Mouse (Mus musculus): ENCODE measurements around the gene Trpc4ap. TPM values are rescaled to one million over a fixed set of nuclear protein-coding genes. Genes with fewer than 3 reads are reported as not detected.
A peak's percentile ranks its signal among the peaks of the same experiment; 100 is the strongest.

Trpc4ap gene
- total and polyA plus RNA-seq, 2 experiments from 2014 or later = 127 to 169 TPM

DNA sequence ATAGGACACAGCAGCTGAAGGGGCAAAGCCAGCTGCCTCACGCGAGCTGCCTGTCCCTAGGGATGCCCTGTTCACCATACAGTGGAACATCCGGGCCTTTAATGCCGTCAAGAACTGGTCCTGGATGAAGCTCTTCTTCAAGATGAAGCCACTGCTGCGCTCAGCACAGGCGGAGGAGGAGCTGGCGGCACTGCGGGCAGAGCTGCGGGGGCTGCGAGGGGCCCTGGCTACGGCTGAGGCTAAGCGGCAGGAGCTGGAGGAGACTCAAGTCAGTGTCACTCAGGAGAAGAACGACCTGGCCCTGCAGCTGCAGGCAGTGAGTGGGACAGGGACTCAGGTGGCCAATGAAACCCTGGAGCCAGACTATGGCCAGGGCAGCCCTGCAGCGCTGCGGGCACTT lies 65.9 kb downstream of the Trpc4ap start:
- H3K36me3 ChIP-seq (ENCODE audit: insufficient read depth, low read length) = no peaks in the 10 kb centered on the region
- no peak overlapping the region for H3K9ac ChIP-seq (replicated peaks; ENCODE audit: low read length)
- ATAC-seq (no peak), DNase-seq (ENCODE audit: low spot score) (no peak)
- no peaks in the 10 kb centered on the region for H3K9me3 ChIP-seq (ENCODE audit: low read length)
- H3K4me2 ChIP-seq (ENCODE audit: low read depth, low read length) = no peak overlapping the region
- no peaks in the 10 kb centered on the region for H3K27me3 ChIP-seq (ENCODE audit: insufficient read depth, low read length)
- 42% methylated on average over 15 of the region's 15 CpGs for WGBS
- no peak for TF ChIP-seq CTCF (IDR thresholded peaks at IDR 0.05; ENCODE audit: low read depth)
- no peak overlapping the region for H3K27ac ChIP-seq
- H3K4me1 ChIP-seq (ENCODE audit: insufficient read depth, low read length) = no peaks in the 10 kb centered on the region
- no peak overlapping the region for H3K4me3 ChIP-seq (ENCODE audit: low read length)

DNA sequence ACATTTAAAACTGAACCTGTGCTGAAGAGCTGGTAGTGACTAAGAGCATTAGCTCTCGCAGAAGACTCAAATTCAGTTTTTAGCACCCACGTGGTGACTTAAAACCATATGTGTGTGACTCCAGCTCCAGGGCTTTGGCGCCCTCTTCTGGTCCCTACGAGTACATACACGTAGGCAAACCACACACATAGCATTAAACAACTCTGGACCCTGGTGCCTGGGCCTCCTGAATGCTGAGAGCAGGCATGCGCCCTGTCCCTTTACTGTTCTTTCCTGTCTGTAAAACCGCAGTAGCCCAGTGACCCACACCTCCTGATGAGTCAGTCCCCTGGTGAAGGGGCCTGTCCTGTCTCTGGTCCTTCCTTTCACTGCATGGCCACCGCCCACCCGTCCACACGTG lies 67.5 kb downstream of the Trpc4ap start:
- H3K4me3 ChIP-seq (ENCODE audit: low read length) = no peak overlapping the region
- no peak overlapping the region for H3K9ac ChIP-seq (replicated peaks; ENCODE audit: low read length)
- no peak overlapping the region for H3K27ac ChIP-seq
- H3K36me3 ChIP-seq (ENCODE audit: insufficient read depth, low read length) = no peaks in the 10 kb centered on the region
- H3K27me3 ChIP-seq (ENCODE audit: insufficient read depth, low read length) = no peaks in the 10 kb centered on the region
- WGBS = 36% methylated on average over 10 of the region's 10 CpGs
- H3K4me1 ChIP-seq (ENCODE audit: insufficient read depth, low read length) = no peaks in the 10 kb centered on the region
- no peak for ATAC-seq
- no peaks in the 10 kb centered on the region for H3K9me3 ChIP-seq (ENCODE audit: low read length)
- peak; percentile 87 for TF ChIP-seq CTCF (IDR thresholded peaks at IDR 0.05; ENCODE audit: low read depth)
- peak; percentile 82 for DNase-seq (ENCODE audit: low spot score)
- no peak overlapping the region for H3K4me2 ChIP-seq (ENCODE audit: low read depth, low read length)

DNA sequence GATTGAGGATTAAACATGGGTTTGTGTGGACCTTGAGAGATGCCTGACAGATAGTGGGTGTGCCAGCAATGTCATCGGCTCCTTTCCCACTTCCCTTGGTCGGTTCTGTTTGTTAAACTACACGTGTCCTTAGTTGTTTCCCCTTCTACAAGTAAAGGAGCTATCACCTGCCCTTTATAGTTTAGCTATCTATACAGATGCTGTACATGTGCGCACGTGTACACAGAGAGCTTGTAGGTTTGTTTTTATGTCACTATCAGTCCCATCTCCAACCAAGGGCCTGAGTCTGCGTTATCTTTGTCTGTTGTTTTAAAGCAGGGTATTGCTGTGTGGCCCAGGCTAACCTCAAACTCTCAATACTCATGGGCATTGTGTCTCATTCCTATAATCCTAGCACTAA lies 68.2 kb downstream of the Trpc4ap start:
- no peak overlapping the region for H3K4me3 ChIP-seq (ENCODE audit: low read length)
- H3K36me3 ChIP-seq (ENCODE audit: insufficient read depth, low read length) = no peaks in the 10 kb centered on the region
- TF ChIP-seq CTCF (IDR thresholded peaks at IDR 0.05; ENCODE audit: low read depth) = no peak
- DNase-seq (ENCODE audit: low spot score) (no peak), ATAC-seq (no peak)
- H3K4me2 ChIP-seq (ENCODE audit: low read depth, low read length) = no peak overlapping the region
- H3K9me3 ChIP-seq (ENCODE audit: low read length) = no peaks in the 10 kb centered on the region
- H3K27ac ChIP-seq = no peak overlapping the region
- H3K9ac ChIP-seq (replicated peaks; ENCODE audit: low read length) = no peak overlapping the region
- no peaks in the 10 kb centered on the region for H3K4me1 ChIP-seq (ENCODE audit: insufficient read depth, low read length)
- WGBS = 89% methylated on average over 6 of the region's 6 CpGs
- H3K27me3 ChIP-seq (ENCODE audit: insufficient read depth, low read length) = no peaks in the 10 kb centered on the region

DNA sequence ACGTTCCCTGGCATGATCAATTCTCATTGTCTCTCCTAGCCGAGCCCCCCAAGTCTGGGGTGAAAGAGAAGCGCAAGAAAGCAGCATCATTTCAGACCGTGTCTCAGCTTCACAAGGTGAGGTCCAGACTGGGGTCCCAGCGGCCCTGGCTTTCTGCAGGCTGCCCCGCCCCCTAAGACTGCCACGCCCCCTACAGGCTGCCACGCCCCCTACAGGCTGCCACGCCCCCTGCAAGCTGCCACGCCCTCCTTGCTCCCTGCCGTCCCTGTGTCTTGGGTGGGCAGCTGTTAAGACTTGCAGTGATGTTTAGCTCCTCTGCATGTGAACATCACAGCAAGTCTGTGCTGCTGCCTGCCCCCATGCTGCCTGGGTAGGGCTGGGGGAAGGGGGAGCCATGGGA lies 69.6 kb downstream of the Trpc4ap start:
- Histone ChIP-seq H3K36me3 (ENCODE audit: insufficient read depth, low read length) (no peaks in the 10 kb centered on the region), H3K27ac (no peak overlapping the region), H3K4me1 (ENCODE audit: insufficient read depth, low read length) (no peaks in the 10 kb centered on the region), H3K9me3 (ENCODE audit: low read length) (no peaks in the 10 kb centered on the region), H3K27me3 (ENCODE audit: insufficient read depth, low read length) (no peaks in the 10 kb centered on the region), H3K4me3 (ENCODE audit: low read length) (no peak overlapping the region), H3K9ac (replicated peaks; ENCODE audit: low read length) (no peak overlapping the region), H3K4me2 (ENCODE audit: low read depth, low read length) (no peak overlapping the region)
- 30% methylated on average over 11 of the region's 11 CpGs for WGBS
- ATAC-seq (no peak), DNase-seq (ENCODE audit: low spot score) (no peak)
- TF ChIP-seq CTCF (IDR thresholded peaks at IDR 0.05; ENCODE audit: low read depth) = no peak

DNA sequence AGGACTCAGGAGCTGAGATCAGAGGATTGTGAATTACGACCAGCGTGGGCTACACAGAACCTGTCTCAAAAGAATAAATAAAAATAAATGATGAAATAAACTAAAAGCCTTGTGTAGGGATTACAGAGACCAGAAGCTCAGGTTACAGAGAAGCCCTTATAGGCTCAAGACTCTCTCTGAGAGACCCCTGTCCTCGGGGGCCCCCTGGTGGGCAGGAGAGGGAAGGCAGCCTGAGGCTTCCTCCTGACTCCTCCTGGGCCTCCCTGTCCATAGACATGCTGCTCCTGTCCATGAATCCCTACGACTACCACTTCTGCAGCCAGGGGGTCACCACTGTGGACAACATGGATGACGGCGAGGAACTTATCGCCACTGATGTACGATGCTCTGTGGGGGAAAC lies 72.4 kb downstream of the Trpc4ap start:
- no peaks in the 10 kb centered on the region for H3K9me3 ChIP-seq (ENCODE audit: low read length)
- H3K27me3 ChIP-seq (ENCODE audit: insufficient read depth, low read length) = no peaks in the 10 kb centered on the region
- TF ChIP-seq CTCF (IDR thresholded peaks at IDR 0.05; ENCODE audit: low read depth) = peak; percentile 88
- 0 out of 2 replicates have a peak, but pooled peaks have one; percentile 53 for ATAC-seq
- no peak overlapping the region for H3K4me3 ChIP-seq (ENCODE audit: low read length)
- DNase-seq (ENCODE audit: low spot score) = peak; percentile 75
- H3K4me2 ChIP-seq (ENCODE audit: low read depth, low read length) = no peak overlapping the region
- H3K27ac ChIP-seq = no peak overlapping the region
- no peaks in the 10 kb centered on the region for H3K4me1 ChIP-seq (ENCODE audit: insufficient read depth, low read length)
- no peak overlapping the region for H3K9ac ChIP-seq (replicated peaks; ENCODE audit: low read length)
- H3K36me3 ChIP-seq (ENCODE audit: insufficient read depth, low read length) = no peaks in the 10 kb centered on the region
- WGBS = 27% methylated on average over 8 of the region's 8 CpGs

DNA sequence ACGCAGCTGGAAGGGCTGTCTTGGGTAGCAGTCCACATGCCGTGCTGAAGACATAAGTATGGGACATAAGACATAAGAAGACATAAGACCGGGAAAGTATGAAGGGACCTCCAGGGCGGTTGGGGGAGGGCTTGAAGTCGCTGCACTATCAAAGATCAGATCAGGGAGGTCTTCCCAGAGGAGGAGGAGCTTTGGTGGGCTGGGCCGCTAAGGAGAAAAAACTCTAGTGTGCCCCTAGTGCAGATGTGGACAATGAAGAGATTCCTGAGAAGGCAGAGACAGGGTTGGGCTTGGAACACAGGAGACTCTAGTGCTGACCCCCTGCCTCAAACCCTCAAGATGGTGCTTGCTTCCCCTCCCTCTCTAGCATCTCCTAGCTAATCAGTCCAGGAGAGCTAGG lies 75.2 kb downstream of the Trpc4ap start:
- Histone ChIP-seq H3K4me1 (ENCODE audit: insufficient read depth, low read length) (peaks cover 8% of the 10 kb centered on the region), H3K9ac (replicated peaks; ENCODE audit: low read length) (no peak overlapping the region), H3K27me3 (ENCODE audit: insufficient read depth, low read length) (no peaks in the 10 kb centered on the region), H3K4me2 (ENCODE audit: low read depth, low read length) (no peak overlapping the region), H3K4me3 (ENCODE audit: low read length) (no peak overlapping the region), H3K27ac (no peak overlapping the region), H3K9me3 (ENCODE audit: low read length) (no peaks in the 10 kb centered on the region), H3K36me3 (ENCODE audit: insufficient read depth, low read length) (no peaks in the 10 kb centered on the region)
- TF ChIP-seq CTCF (IDR thresholded peaks at IDR 0.05; ENCODE audit: low read depth) = no peak
- no peak for DNase-seq (ENCODE audit: low spot score)
- 61% methylated on average over 6 of the region's 6 CpGs for WGBS
- no peak for ATAC-seq

DNA sequence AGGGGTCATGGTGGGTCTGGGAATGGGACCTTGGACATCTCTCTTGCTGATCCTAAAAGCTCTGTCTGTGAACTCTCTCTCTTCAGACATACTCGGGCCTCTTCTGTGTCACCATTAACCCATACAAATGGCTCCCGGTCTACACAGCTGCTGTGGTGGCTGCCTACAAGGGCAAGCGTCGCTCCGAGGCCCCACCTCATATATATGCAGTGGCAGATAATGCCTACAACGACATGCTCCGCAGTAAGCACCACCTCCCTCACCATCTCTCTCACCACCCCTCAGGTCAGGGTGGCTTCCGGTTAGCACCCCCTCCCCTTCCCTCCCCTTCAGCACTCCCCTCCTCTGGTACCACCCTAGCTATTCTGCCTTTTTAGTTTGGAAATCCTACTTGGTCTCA lies 78.2 kb downstream of the Trpc4ap start:
- Histone ChIP-seq H3K4me3 (ENCODE audit: low read length) (no peak overlapping the region), H3K4me1 (ENCODE audit: insufficient read depth, low read length) (peaks cover 8% of the 10 kb centered on the region), H3K9me3 (ENCODE audit: low read length) (no peaks in the 10 kb centered on the region), H3K4me2 (ENCODE audit: low read depth, low read length) (peak overlapping the region; percentile 52), H3K27me3 (ENCODE audit: insufficient read depth, low read length) (no peaks in the 10 kb centered on the region), H3K27ac (no peak overlapping the region), H3K36me3 (ENCODE audit: insufficient read depth, low read length) (no peaks in the 10 kb centered on the region), H3K9ac (replicated peaks; ENCODE audit: low read length) (0 out of 2 replicates have a peak overlapping the region, but pooled peaks have one; percentile 21)
- ATAC-seq (no peak; the same call in 1 of the 2 replicates), DNase-seq (ENCODE audit: low spot score) (no peak)
- no peak for TF ChIP-seq CTCF (IDR thresholded peaks at IDR 0.05; ENCODE audit: low read depth)
- 74% methylated on average over 8 of the region's 8 CpGs for WGBS
